Mouse (Mus musculus) adipocyte (in vitro differentiated cells): ENCODE measurements around the gene Edrf1.

ENCODE experiments used
- DNase-seq: peaks from one replicate; pipeline ENCODE4 v3.0.0-alpha.2; 2016; ENCODE audit warnings: low spot score

The Edrf1 gene

GRCm38 (mm10) chr7:133637361-133638305 is at the start of gene Edrf1:
Edrf1 (plus strand) TSS chr7:133637543.
- peak; percentile 97 for DNase-seq

GRCm38 (mm10) chr7:133591750-133592149 is 45.6 kb upstream of the Edrf1 start:
- no peak for DNase-seq

- no peak for DNase-seq
These were observed 36.8 kb upstream of the Edrf1 start for GRCm38 (mm10) chr7:133600558-133600957.

GRCm38 (mm10) chr7:133602058-133602457 is 35.3 kb upstream of the Edrf1 start, which contains the start of gene Tex36:
Tex36 (minus strand) TSS chr7:133602158.
- DNase-seq: no peak

GRCm38 (mm10) chr7:133603156-133603555 is 34.2 kb upstream of the Edrf1 start:
- no peak for DNase-seq

- no peak for DNase-seq
These were observed 32.8 kb upstream of the Edrf1 start for GRCm38 (mm10) chr7:133604427-133605081.

GRCm38 (mm10) chr7:133607331-133607730 is 30.0 kb upstream of the Edrf1 start:
- DNase-seq: no peak

GRCm38 (mm10) chr7:133607883-133608575 is 29.3 kb upstream of the Edrf1 start:
- DNase-seq: no peak

GRCm38 (mm10) chr7:133608631-133609340 is 28.6 kb upstream of the Edrf1 start:
- DNase-seq: no peak

GRCm38 (mm10) chr7:133609585-133609984 is 27.8 kb upstream of the Edrf1 start:
- no peak for DNase-seq

GRCm38 (mm10) chr7:133612981-133613380 is 24.4 kb upstream of the Edrf1 start:
- DNase-seq: no peak

- no peak for DNase-seq
These were observed 16.6 kb upstream of the Edrf1 start for GRCm38 (mm10) chr7:133620721-133621120.

- no peak for DNase-seq
These were observed 14.1 kb upstream of the Edrf1 start for GRCm38 (mm10) chr7:133623226-133623625.

- no peak for DNase-seq
These were observed 10.0 kb upstream of the Edrf1 start for GRCm38 (mm10) chr7:133627184-133627936.

- no peak for DNase-seq
These were observed 6.5 kb upstream of the Edrf1 start for GRCm38 (mm10) chr7:133630821-133631220.

GRCm38 (mm10) chr7:133632476-133632875 is 4.9 kb upstream of the Edrf1 start:
- DNase-seq: peak; percentile 54

GRCm38 (mm10) chr7:133634932-133635650 is 2.3 kb upstream of the Edrf1 start:
- no peak for DNase-seq

GRCm38 (mm10) chr7:133636738-133637352 is 498 bp upstream of the Edrf1 start:
- DNase-seq: peak; percentile 85

- DNase-seq: peak; percentile 39
These were observed 963 bp downstream of the Edrf1 start for GRCm38 (mm10) chr7:133638306-133638705.

GRCm38 (mm10) chr7:133638821-133639220 is 1.5 kb downstream of the Edrf1 start:
- no peak for DNase-seq
